Mouse (Mus musculus): ENCODE data around the gene Apol7a. TPM values are rescaled to one million over a fixed set of nuclear protein-coding genes. Genes with fewer than 3 reads are reported as not detected.

Gene Apol7a
- polyA plus RNA-seq, 1 experiment from 2014 or later = 7.8 TPM

DNA sequence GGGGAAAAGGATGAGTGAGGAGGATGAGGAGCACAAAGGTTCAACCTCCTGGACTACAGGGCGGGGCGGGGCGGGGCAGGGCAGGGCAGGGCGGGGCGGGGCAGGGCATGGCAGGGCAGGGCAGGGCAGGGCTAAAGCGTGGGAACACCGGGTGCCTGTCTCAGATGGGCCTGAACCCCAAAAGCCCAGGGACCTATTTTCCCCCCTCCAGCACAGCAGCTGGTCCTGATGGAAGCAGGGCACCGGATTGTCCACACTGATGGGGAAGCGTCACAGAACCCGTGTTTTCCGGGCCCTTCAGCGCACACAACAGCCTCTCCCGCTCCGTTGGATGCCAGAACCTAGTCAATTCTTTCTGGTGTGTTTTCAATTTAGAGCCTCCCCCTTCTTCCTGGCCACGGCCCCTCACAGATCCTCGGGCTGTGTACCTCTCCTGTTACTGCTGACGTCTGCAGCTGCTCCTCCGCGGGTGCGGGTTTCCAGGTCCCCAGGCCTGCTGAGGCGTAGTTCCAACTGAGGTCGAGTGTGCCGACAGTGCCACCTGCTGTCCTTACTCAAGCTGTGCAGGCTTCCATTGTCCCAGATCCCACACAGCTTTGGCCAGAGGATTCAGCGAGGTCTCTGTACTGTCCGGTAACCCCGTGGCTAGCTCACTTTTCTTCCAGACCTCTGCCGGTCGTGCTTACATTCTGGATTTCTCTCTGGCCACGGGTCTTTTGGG is 40.4 kb downstream of the Apol7a start:
- H3K27ac ChIP-seq = 0 out of 2 replicates have a peak overlapping the region, but pooled peaks have one; percentile 13
- peak overlapping the region; percentile 32 for H3K9ac ChIP-seq
- peak overlapping the region; percentile 28 for H3K4me3 ChIP-seq (replicated peaks)
- peaks cover 17% of the 10 kb centered on the region for H3K4me1 ChIP-seq (replicated peaks)
- 13% methylated on average over 29 of the region's 29 CpGs for WGBS
- no peaks in the 10 kb centered on the region for H3K27me3 ChIP-seq (replicated peaks)
- no peaks in the 10 kb centered on the region for H3K36me3 ChIP-seq
- peak overlapping the region; percentile 66 for H3K4me2 ChIP-seq (replicated peaks)
- no peaks in the 10 kb centered on the region for H3K9me3 ChIP-seq
- ATAC-seq = peak; percentile 90

DNA sequence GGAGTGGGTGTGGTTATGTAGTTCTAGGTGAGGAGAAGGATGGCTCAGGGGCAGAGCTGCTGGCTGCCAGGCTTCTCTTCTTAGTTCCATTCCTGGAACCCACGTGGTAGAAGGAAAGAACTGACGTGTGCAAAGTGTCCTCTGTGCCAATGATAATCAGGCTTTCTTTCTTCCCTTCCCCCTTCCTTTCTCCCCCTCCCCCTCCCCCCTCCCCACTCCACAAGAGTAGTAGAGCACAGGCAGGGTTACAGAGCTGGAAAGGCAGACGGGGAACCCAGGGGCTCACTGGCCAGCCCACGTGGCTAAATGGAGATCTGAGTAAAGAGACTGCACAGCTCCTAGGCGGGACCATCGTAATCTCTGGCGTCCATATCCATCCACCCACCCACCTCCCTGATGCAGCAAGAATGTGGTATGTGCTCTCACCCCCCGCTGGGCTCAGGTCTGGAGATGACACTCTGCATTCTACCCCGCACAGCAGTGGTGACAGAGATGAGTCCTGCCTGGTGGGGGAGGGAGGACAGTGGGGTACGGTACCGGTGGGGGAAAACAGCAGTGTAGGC is 42.6 kb downstream of the Apol7a start:
- Histone ChIP-seq H3K4me3 (replicated peaks) (no peak overlapping the region), H3K4me1 (replicated peaks) (peaks cover 17% of the 10 kb centered on the region), H3K9ac (no peak overlapping the region), H3K27me3 (replicated peaks) (no peaks in the 10 kb centered on the region), H3K27ac (no peak overlapping the region), H3K36me3 (no peaks in the 10 kb centered on the region), H3K9me3 (no peaks in the 10 kb centered on the region), H3K4me2 (replicated peaks) (peak overlapping the region; percentile 33; the same call in 1 of the 2 replicates)
- 0 out of 2 replicates have a peak, but pooled peaks have one; percentile 21 for ATAC-seq
- WGBS = 13% methylated on average over 11 of the region's 11 CpGs

DNA sequence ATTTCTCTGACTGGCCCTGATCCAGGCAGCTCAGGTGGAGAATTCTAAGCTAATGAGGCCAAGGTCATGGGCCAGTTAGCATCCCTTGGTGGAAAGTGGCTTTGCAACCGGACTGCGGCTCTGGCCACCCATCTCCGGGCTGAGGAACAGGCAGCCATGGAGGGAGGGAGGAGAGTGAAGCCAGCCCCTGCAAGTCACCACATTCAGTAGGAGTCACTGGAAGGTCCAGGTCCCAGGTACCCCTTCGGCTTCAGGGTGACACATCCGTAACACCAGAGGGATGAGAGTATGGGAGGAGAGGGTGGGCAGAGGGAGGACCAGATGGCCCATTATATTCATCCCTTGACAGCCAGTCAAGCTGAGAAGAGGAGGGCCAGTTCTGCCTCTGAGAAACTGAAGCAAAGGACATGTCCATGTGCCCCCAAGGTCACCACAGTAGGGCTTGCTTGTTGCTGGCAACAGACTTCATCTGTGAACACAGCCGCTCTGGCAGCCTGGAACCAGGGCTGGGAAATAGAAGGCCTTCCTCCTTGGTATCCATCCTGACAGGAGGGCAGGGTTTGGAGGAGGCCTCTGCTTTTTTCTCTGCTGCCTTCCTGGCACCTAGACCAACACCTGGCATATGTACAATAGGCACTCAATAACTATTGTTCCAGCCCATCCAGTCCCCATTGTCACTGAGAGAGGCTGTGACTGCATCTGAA is 43.9 kb downstream of the Apol7a start:
- H3K36me3 ChIP-seq = no peaks in the 10 kb centered on the region
- no peak for ATAC-seq
- no peaks in the 10 kb centered on the region for H3K9me3 ChIP-seq
- H3K27me3 ChIP-seq (replicated peaks) = no peaks in the 10 kb centered on the region
- no peak overlapping the region for H3K9ac ChIP-seq
- 87% methylated on average over 6 of the region's 6 CpGs for WGBS
- H3K27ac ChIP-seq = no peak overlapping the region
- no peak overlapping the region for H3K4me2 ChIP-seq (replicated peaks)
- no peak overlapping the region for H3K4me3 ChIP-seq (replicated peaks)
- H3K4me1 ChIP-seq (replicated peaks) = peaks cover 17% of the 10 kb centered on the region

DNA sequence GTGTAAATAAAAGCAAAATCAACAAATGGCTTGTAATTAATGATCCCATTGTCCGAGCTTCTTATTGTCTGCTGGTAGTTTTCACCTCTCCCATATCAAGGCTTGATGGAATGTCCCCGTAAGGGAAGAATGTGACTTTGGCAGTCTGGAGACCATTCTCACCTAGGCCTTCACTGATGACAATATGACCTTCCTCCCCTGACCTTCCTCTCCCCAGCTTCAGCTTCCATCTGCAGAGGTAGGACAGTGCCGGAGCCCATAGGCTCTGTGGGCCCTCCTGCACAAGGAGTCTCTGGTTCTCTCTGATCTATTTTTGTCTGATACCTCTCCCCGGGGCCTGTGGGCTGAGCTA is 44.4 kb downstream of the Apol7a start:
- WGBS = 60% methylated on average over 4 of the region's 4 CpGs
- no peak overlapping the region for H3K4me3 ChIP-seq (replicated peaks)
- H3K36me3 ChIP-seq = no peaks in the 10 kb centered on the region
- no peak overlapping the region for H3K4me2 ChIP-seq (replicated peaks)
- no peak for ATAC-seq
- no peak overlapping the region for H3K27ac ChIP-seq
- H3K9ac ChIP-seq = no peak overlapping the region
- H3K27me3 ChIP-seq (replicated peaks) = no peaks in the 10 kb centered on the region
- peaks cover 14% of the 10 kb centered on the region for H3K4me1 ChIP-seq (replicated peaks)
- H3K9me3 ChIP-seq = no peaks in the 10 kb centered on the region

DNA sequence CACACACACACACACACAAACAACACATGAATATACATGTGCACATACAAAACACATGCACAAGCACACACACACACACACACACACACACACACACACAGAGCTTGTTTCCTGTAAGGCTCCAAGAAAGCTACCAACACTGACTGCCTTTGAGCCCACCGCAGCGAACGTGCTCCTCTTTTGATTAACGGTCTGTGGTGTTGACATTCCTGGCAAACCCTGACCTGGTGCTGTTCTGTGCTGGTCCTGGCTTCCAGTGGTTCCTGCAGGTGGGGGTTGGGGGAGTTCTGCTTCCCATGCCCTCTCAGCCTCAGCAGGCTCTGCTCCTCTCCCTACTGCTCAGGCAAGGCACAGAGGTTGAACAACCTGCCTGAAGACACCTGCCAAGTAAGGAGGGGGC is 45.1 kb downstream of the Apol7a start:
- Histone ChIP-seq H3K4me2 (replicated peaks) (no peak overlapping the region), H3K9me3 (no peaks in the 10 kb centered on the region), H3K4me1 (replicated peaks) (peaks cover 9% of the 10 kb centered on the region), H3K4me3 (replicated peaks) (no peak overlapping the region), H3K27me3 (replicated peaks) (no peaks in the 10 kb centered on the region), H3K36me3 (no peaks in the 10 kb centered on the region), H3K9ac (no peak overlapping the region), H3K27ac (no peak overlapping the region)
- 28% methylated on average over 4 of the region's 4 CpGs for WGBS
- no peak for ATAC-seq

DNA sequence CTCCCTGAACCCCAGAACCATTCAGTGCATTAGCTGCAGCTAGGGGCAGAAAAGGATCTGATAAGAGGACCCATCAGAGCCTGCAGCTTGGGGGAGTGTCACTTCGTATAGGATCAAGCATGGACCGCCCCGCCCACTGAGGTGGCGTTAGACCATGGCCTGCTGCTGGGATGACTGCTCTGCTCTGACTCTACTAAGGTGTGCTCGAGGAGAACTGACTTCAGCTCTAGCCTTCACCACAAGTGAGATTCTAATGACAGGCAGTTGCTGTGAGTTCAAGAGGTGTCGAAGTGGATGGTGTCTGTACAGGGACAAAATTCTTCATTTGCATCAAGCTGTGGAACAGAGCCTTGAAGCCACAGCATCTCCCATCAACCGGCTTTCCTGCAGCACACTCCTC is 46.0 kb downstream of the Apol7a start:
- no peak overlapping the region for H3K9ac ChIP-seq
- H3K27me3 ChIP-seq (replicated peaks) = no peaks in the 10 kb centered on the region
- peaks cover 6% of the 10 kb centered on the region for H3K4me1 ChIP-seq (replicated peaks)
- 61% methylated on average over 7 of the region's 7 CpGs for WGBS
- no peaks in the 10 kb centered on the region for H3K36me3 ChIP-seq
- H3K4me2 ChIP-seq (replicated peaks) = no peak overlapping the region
- ATAC-seq = no peak
- H3K4me3 ChIP-seq (replicated peaks) = no peak overlapping the region
- no peak overlapping the region for H3K27ac ChIP-seq
- no peaks in the 10 kb centered on the region for H3K9me3 ChIP-seq

DNA sequence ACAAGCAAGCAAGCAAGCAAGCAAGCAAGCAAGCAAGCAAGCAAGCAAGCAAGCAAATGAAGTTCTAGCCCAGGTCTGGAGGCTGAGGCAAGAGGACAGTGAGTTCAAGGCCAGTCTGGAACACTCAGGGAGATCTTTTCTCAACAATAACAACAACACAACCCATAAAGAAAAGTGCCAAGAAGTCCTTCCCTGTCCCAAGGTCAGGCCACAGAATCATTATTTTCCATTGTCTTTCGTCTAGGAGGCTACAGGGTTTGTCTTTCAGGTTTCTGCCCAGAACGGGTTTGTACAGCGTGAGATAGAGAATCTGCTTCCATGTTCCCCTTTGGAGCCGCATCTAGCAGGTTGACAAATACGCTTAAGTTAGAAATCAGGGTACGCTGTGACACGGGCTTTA is 48.8 kb downstream of the Apol7a start:
- no peak overlapping the region for H3K4me3 ChIP-seq (replicated peaks)
- no peak for ATAC-seq
- no peak overlapping the region for H3K27ac ChIP-seq
- 86% methylated on average over 7 of the region's 7 CpGs for WGBS
- no peak overlapping the region for H3K9ac ChIP-seq
- no peaks in the 10 kb centered on the region for H3K27me3 ChIP-seq (replicated peaks)
- H3K9me3 ChIP-seq = no peaks in the 10 kb centered on the region
- no peaks in the 10 kb centered on the region for H3K4me1 ChIP-seq (replicated peaks)
- H3K4me2 ChIP-seq (replicated peaks) = no peak overlapping the region
- H3K36me3 ChIP-seq = no peaks in the 10 kb centered on the region

DNA sequence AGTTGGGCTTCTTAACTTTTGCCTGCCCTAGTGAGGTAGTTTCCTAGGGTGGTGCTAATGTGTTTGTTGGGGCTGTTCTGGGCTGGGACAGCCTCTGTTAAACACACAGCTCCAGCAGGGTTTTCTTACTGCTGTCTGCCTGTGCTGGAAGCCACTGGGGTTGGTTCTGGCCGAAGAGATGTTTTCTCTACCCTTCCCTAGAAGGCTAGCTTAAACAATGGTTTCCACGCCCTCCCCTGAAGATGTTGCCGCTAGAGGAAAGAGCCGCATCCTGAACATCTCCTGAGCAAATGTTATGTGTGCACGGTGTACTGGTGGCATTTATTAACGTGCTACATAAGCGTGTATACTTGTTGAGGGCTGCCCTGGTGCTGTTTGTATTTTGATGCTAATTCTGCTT is 50.8 kb downstream of the Apol7a start:
- Histone ChIP-seq H3K27ac (no peak overlapping the region), H3K4me2 (replicated peaks) (no peak overlapping the region)

DNA sequence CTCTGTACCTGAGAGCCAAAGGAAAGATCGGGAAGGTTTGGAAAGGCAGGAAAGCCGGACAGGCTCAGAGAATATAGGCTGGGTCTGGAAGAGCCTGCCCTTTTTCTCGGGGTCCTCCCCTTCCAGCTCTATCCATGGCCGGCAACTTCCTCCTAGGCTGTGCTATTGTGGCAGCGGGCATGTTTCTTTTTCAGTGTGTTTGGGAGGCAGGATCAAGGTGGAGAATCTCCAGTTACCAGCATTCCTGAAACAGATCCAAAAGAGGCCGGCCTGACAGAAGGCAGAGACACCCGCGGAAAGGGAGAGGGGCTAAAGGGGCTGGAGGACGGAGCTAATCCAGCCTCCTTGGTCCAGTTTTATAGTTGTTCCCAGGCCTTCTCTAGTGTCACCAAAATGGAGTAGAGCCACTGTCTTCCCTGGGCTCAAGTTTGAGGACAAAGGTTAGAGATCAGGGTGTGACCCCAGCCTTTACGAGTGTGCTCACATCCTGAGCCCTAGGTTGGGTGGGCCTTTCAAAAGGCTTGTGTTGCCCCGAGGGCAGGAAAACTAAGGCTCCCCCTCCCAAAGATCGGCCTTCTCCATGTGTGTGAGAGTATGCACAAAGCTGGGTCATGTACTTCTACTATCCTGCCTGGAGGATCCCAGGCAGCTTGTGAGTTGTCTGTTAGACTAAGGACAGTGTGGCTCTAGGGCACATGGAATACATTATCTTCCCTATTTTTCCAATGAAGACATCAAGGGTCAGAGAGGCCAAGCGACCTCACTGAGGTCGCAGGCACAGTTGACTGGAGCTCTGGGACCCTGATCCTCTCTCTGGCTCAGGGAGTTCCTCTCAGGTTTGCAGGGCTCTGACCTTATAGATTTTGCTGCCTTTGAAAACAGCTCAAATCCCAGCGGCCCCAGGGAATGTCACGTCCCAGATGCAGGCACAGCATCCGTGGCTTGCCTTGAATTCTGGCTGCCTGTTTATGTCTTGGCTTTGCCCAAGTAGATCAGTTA is 54.5 kb downstream of the Apol7a start:
- Histone ChIP-seq H3K4me2 (replicated peaks) (peak overlapping the region; percentile 61), H3K9me3 (no peaks in the 10 kb centered on the region), H3K27me3 (replicated peaks) (no peaks in the 10 kb centered on the region), H3K27ac (peak overlapping the region; percentile 88), H3K36me3 (no peaks in the 10 kb centered on the region), H3K9ac (0 out of 2 replicates have a peak overlapping the region, but pooled peaks have one; percentile 27), H3K4me1 (replicated peaks) (peaks cover 17% of the 10 kb centered on the region), H3K4me3 (replicated peaks) (no peak overlapping the region)
- 39% methylated on average over 17 of the region's 17 CpGs for WGBS
- ATAC-seq = peak; percentile 68

More for the DNA sequence above, 50.8 kb downstream of the Apol7a start:
- no peak overlapping the region for H3K4me3 ChIP-seq (replicated peaks)
- H3K9ac ChIP-seq = no peak overlapping the region
- H3K4me1 ChIP-seq (replicated peaks) = peaks cover 14% of the 10 kb centered on the region
- WGBS = 71% methylated on average over 7 of the region's 7 CpGs
- no peaks in the 10 kb centered on the region for H3K9me3 ChIP-seq
- no peak for ATAC-seq
- no peaks in the 10 kb centered on the region for H3K27me3 ChIP-seq (replicated peaks)
- no peaks in the 10 kb centered on the region for H3K36me3 ChIP-seq

DNA sequence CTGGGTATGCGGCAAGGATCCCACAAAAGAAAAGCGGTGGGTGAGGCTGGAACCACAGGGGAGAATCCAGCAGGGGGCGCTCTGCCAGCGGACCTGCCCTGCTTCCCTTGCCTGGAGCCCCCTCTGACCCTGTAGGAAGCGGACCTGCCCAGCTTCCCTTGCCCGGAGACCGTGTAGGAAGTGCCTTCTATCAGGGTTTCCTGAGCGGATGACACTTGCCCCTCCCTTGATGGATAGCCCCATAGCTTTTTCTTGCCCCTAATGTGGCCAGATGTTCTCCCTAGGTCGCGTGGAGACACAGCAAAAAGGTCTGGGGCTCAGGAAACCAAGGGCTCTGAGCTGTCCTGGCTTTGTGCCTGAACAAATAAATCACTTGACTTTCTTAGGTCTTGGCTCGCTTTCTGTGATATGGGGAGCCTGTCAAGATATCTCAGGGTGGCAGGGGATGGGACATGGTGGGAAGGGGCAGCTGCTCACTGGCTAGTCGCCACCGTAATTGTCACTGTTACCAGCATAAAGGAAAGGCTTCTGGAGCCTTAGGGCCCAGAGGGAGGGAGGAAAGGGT is 55.3 kb downstream of the Apol7a start:
- peak overlapping the region; percentile 27 for H3K9ac ChIP-seq
- peak; percentile 69 for ATAC-seq
- WGBS = 6% methylated on average over 13 of the region's 13 CpGs
- H3K4me2 ChIP-seq (replicated peaks) = peak overlapping the region; percentile 61
- H3K4me3 ChIP-seq (replicated peaks) = peak overlapping the region; percentile 10; the same call in 1 of the 2 replicates
- no peaks in the 10 kb centered on the region for H3K9me3 ChIP-seq
- H3K27me3 ChIP-seq (replicated peaks) = no peaks in the 10 kb centered on the region
- H3K36me3 ChIP-seq = no peaks in the 10 kb centered on the region
- H3K4me1 ChIP-seq (replicated peaks) = peaks cover 17% of the 10 kb centered on the region
- H3K27ac ChIP-seq = peak overlapping the region; percentile 88

DNA sequence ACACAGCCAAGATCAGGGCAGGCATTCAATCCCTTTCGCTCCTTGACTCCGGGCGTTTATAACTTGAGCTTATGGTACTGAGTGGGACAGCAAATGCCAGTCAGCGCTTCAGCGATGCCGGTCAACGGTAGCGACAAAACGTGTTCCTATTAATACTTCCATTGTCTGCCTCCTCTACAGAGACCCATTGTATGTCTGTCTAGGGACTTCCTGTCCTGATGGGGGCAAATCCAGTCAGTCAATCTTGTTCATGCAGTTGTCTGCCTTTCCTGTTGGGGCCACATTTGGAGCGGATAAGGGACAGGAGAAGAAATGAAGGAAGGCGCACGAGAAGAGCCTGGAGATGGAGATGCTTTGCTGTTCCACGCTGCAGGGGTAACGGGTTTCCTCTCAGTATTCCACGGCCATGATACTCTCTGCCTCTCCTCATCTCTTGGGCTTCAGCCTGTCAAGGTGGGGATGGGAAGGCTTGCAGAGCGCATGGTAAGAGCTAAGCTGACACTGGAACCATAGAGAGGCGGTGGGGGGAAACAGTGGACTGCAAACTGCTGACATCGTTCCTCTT is 55.9 kb downstream of the Apol7a start:
- no peaks in the 10 kb centered on the region for H3K9me3 ChIP-seq
- peak overlapping the region; percentile 88 for H3K27ac ChIP-seq
- peak overlapping the region; percentile 27 for H3K9ac ChIP-seq
- WGBS = 34% methylated on average over 18 of the region's 18 CpGs
- peaks cover 22% of the 10 kb centered on the region for H3K4me1 ChIP-seq (replicated peaks)
- H3K4me3 ChIP-seq (replicated peaks) = peak overlapping the region; percentile 10; the same call in 1 of the 2 replicates
- H3K36me3 ChIP-seq = no peaks in the 10 kb centered on the region
- 0 out of 2 replicates have a peak, but pooled peaks have one; percentile 2 for ATAC-seq
- peak overlapping the region; percentile 61 for H3K4me2 ChIP-seq (replicated peaks)
- H3K27me3 ChIP-seq (replicated peaks) = no peaks in the 10 kb centered on the region
